Mouse (Mus musculus): Measurements from ENCODE around the gene Gm49392.

DNA sequence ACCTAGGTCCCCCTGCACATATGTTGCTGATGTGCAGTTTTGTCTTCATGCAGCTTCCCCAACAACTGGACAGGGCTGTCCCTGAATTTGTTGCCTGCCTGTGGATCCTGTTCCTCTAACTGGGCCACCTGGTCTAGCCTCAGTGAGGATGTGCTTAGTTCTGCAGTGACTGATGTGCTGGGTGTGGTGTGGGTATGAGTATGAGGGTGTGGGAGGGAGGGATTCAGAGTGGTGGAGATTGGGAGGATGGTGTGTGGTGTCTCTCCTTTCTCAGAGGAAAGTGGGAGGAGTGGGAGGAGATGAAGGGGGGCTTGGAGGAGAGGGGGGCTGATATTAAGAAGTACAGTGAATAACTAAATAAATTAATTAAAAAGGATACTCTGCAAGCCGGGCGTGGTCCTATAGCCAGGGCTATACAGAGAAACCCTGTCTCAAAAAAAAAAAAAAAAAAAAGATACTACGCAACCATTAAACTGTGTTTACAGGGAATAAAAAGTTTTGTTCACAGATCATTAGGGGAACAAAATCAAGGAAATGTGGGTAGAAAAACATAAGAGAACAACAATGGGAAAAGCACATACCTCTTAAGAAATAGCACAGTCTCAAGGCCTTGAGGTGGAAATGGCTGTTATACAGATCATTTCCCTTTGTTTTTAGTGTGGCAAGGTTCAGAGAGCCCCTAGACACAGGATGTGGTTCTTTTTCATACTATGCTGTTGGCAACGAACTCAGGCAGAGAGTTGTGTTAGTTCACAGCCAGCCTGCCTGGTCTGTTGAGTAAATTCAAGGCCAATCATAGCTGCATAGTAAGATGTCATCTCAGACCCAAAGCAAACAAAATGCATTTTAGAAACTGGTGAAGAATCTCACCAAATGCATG lies 48.2 kb downstream of the Gm49392 start:
- TF ChIP-seq CTCF (IDR thresholded peaks at IDR 0.05; ENCODE audit: low read depth, low read length) (no peak), TAL1 (conservative IDR thresholded peaks at IDR 0.05; ENCODE audit: low read depth, low read length) (no peak), GATA1 (IDR thresholded peaks at IDR 0.05; ENCODE audit: borderline replicate concordance, low read length) (no peak)
